ENCODE assay signal across 10 mouse cellular contexts in genomic region chr17:86445420-86445720, GRCm38 (mm10). TPM values are rescaled to one million over a fixed set of nuclear protein-coding genes. Genes with fewer than 3 reads are reported as not detected.
A peak's percentile ranks its signal among the peaks of the same experiment; 100 is the strongest.
DNase-seq lines count a peak whose midpoint lies in the region; TF ChIP-seq lines count a peak whose summit lies in the region.
"Had no signal": no experiment of that assay in that cellular context is flagged by ENCODE, and none has a peak within 500 bp of the region (broad histone marks: within the 10 kb centered on the region; RNA-seq: fewer than 3 reads in every experiment).

No protein-coding gene starts in this region.

- no peaks in the 10 kb centered on the region for H3K36me3 ChIP-seq in heart, adult 2 months (ENCODE audit: control insufficient read depth, insufficient read depth, low read length)
- H3K36me3 ChIP-seq in macrophage (ENCODE audit: inconsistent target): no peaks in the 10 kb centered on the region
- H3K36me3 ChIP-seq: neural tube, embryonic 13.5 days had no signal

- no peaks in the 10 kb centered on the region for H3K27me3 ChIP-seq in heart, adult 2 months (ENCODE audit: control insufficient read depth, insufficient read depth, low read length)
- H3K27me3 ChIP-seq: neural tube, embryonic 13.5 days had no signal

- peaks cover 10% of the 10 kb centered on the region for H3K4me1 ChIP-seq in heart, adult 2 months (ENCODE audit: control insufficient read depth, insufficient read depth, low read length)
- peaks cover 29% of the 10 kb centered on the region for H3K4me1 ChIP-seq in bone marrow macrophage, adult 2 months (ENCODE audit: control insufficient read depth, insufficient read depth, low read length)

- intact Hi-C loops in heart, adult 2 months (cut with DNase I): loop anchor here (1.0 to 2.0 kb wide), 2 partner anchors 153 to 283 kb away; no protein-coding TSS in a partner anchor
- intact Hi-C loops in left cerebral cortex, adult 2 months (cut with DNase I): loop anchor here (1.0 to 2.0 kb wide), 2 partner anchors 101 to 283 kb away; no protein-coding TSS in a partner anchor

- no peak for TF ChIP-seq EP300 in heart, adult 2 months (IDR thresholded peaks at IDR 0.05; ENCODE audit: insufficient read depth, low read depth, low read length)

- no peak overlapping the region for H3K4me3 ChIP-seq in heart, adult 2 months
- no peak overlapping the region for H3K4me3 ChIP-seq in left cerebral cortex, adult 2 months
- no peak overlapping the region for H3K4me3 ChIP-seq in bone marrow macrophage, adult 2 months (ENCODE audit: insufficient read depth, low read length)
- H3K4me3 ChIP-seq in macrophage (ENCODE audit: inconsistent target): no peak overlapping the region
- H3K4me3 ChIP-seq: neural tube, embryonic 13.5 days had no signal

- H3K79me2 ChIP-seq in heart, adult 2 months (replicated peaks; ENCODE audit: control insufficient read depth, insufficient read depth, low read length): 0 out of 2 replicates have a peak, but pooled peaks cover 2% of the 10 kb centered on the region
- no peaks in the 10 kb centered on the region for H3K79me2 ChIP-seq in macrophage (ENCODE audit: inconsistent target)

- H3K27ac ChIP-seq in heart, adult 2 months: peak overlapping the region; percentile 67
- peak overlapping the region; percentile 28; the same call in 1 of the 2 replicates for H3K27ac ChIP-seq in left cerebral cortex, adult 2 months
- peak overlapping the region; percentile 67 for H3K27ac ChIP-seq in bone marrow macrophage, adult 2 months (ENCODE audit: insufficient read depth, low read depth, low read length)
- peak overlapping the region; percentile 43 for H3K27ac ChIP-seq in macrophage
- H3K27ac ChIP-seq: neural tube, embryonic 13.5 days had no signal

- no peak overlapping the region for H3K9ac ChIP-seq in heart, adult 2 months (ENCODE audit: low read depth, low read length)

- no peak for TF ChIP-seq CTCF in heart, adult 2 months (IDR thresholded peaks at IDR 0.05)
- TF ChIP-seq CTCF in left cerebral cortex, adult 2 months (IDR thresholded peaks at IDR 0.05): no peak
- no peak for TF ChIP-seq CTCF in bone marrow macrophage, adult 2 months (IDR thresholded peaks at IDR 0.05; ENCODE audit: low read depth, low read length)

- WGBS in heart, adult 2 months: 72% methylated on average over 3 of the region's 3 CpGs
- 46% methylated on average over 3 of the region's 3 CpGs for WGBS in macrophage (ENCODE audit: missing documents)

- no peak for TF ChIP-seq POLR2A in heart, adult 2 months (IDR thresholded peaks at IDR 0.05; ENCODE audit: insufficient read depth, low read depth, low read length)
- TF ChIP-seq POLR2A in bone marrow macrophage, adult 2 months (IDR thresholded peaks at IDR 0.05; ENCODE audit: borderline replicate concordance, low read depth, low read length): no peak

- no peak for DNase-seq in heart, adult 2 months
- DNase-seq in heart, postnatal 4 days: no peak
- no peak for DNase-seq in left cerebral cortex, adult 2 months (ENCODE audit: extremely low spot score in 1 of 2, low spot score in 2 of 2)
- DNase-seq in left cerebral cortex, adult 8-10 months (ENCODE audit: low spot score in 2 of 2): no peak
- no peak for DNase-seq in lung, postnatal 25 days (ENCODE audit: low spot score)
- DNase-seq in frontal cortex, postnatal 10 days (ENCODE audit: low spot score in 2 of 2): no peak

RNA-seq across cellular contexts. Expression of gene Gm10309, which starts 59.7 kb away (rescaled TPM):
- not detected for total RNA-seq in heart, adult 2 months (2021)
- polyA plus RNA-seq in heart, adult 2 months (2012; rRNA removed): 0.08 TPM in 1 of 2 replicates, not detected in the other
- under 1 TPM in 1 of 2 experiments, not detected in 1; 0.12 TPM for total RNA-seq in heart, postnatal 4 days (2021)
- total RNA-seq in left cerebral cortex, adult 2 months (2021): not detected
- total RNA-seq in left cerebral cortex, adult 8-10 months (2022): not detected
- not detected in 2 replicates for polyA plus RNA-seq in bone marrow macrophage, adult 2 months (2012; ENCODE audit: insufficient read depth, insufficient read length, missing spikeins)
- not detected for total RNA-seq in macrophage (2018; cell fraction: chromatin; rRNA removed)
- not detected for total RNA-seq in macrophage (2018; cell fraction: cytosol; rRNA removed)
- not detected for total RNA-seq in macrophage (2018; cell fraction: nucleus; rRNA removed)
- not detected in 3 replicates for polyA plus RNA-seq in macrophage (2018)
- total RNA-seq: layer of hippocampus, postnatal 36 days had no signal
